Mouse (Mus musculus) embryonic facial prominence, embryonic 12.5 days (tissue): ENCODE measurements at regions not wholly inside any gene's neighbourhood (a gene's known extent, or its start where the extent isn't known, plus 50 kb on each side); places are given as distances from the start of the nearest gene placed in this dataset.

Source experiments
- ATAC-seq: fragments of 200-750 bp; cut with Nextera tagmentation; 2 replicates; pipeline ENCODE4 v1.8.0; 2017; ENCODE audit not compliant: insufficient number of reproducible peaks, insufficient read depth, low FRiP score, low TSS enrichment
- H3K27ac ChIP-seq: fragments of 300-500 bp; sonication (generic); 2 replicates; pipeline ENCODE4 v1.5.1; 2016; ENCODE audit warnings: mild to moderate bottlenecking
- H3K27me3 ChIP-seq: fragments of 300-500 bp; sonication (generic); 2 replicates; pipeline ENCODE4 v1.6.1; 2016; ENCODE audit warnings: mild to moderate bottlenecking, moderate library complexity
- H3K36me3 ChIP-seq: fragments of 300-500 bp; sonication (generic); 2 replicates; pipeline ENCODE4 v1.6.1; 2016; ENCODE audit warnings: mild to moderate bottlenecking
- H3K4me1 ChIP-seq: fragments of 300-500 bp; sonication (generic); 2 replicates; pipeline ENCODE4 v1.6.1; 2016
- H3K4me2 ChIP-seq: fragments of 300-500 bp; sonication (generic); replicated peaks from 2 replicates; pipeline ENCODE4 v1.6.1; 2016; ENCODE audit warnings: mild to moderate bottlenecking, moderate library complexity
- H3K4me3 ChIP-seq: fragments of 300-500 bp; sonication (generic); 2 replicates; pipeline ENCODE4 v1.5.1; 2016; ENCODE audit warnings: mild to moderate bottlenecking
- H3K9ac ChIP-seq: fragments of 300-500 bp; sonication (generic); 2 replicates; pipeline ENCODE4 v1.6.1; 2016; ENCODE audit warnings: mild to moderate bottlenecking, moderate library complexity
- H3K9me3 ChIP-seq: fragments of 300-500 bp; sonication (generic); 2 replicates; pipeline ENCODE4 v1.6.1; 2016; ENCODE audit warnings: mild to moderate bottlenecking, moderate library complexity
- WGBS: fragments of 180-500 bp; shearing (Covaris S2); methylation state at CpG from one replicate; pipeline ENCODE4 v1.1.7; 2016; 5-methylcytosine and 5-hydroxymethylcytosine counted together

GRCm38 (mm10) chr8:10719411-10719810 lies 288.8 kb downstream of the Irs2 start:
- Histone ChIP-seq H3K4me2 (no peak overlapping the region), H3K4me3 (no peak overlapping the region), H3K36me3 (no peaks in the 10 kb centered on the region), H3K27me3 (0 out of 2 replicates have a peak, but pooled peaks cover 3% of the 10 kb centered on the region), H3K9me3 (no peaks in the 10 kb centered on the region), H3K9ac (no peak overlapping the region), H3K27ac (no peak overlapping the region), H3K4me1 (no peaks in the 10 kb centered on the region)
- ATAC-seq: no peak
- WGBS: 90% methylated on average over 6 of the region's 6 CpGs

GRCm38 (mm10) chr8:10717297-10717696 lies 291.0 kb downstream of the Irs2 start:
- Histone ChIP-seq H3K9ac (no peak overlapping the region), H3K9me3 (no peaks in the 10 kb centered on the region), H3K4me2 (no peak overlapping the region), H3K27ac (no peak overlapping the region), H3K36me3 (no peaks in the 10 kb centered on the region), H3K4me3 (no peak overlapping the region), H3K27me3 (0 out of 2 replicates have a peak, but pooled peaks cover 3% of the 10 kb centered on the region), H3K4me1 (no peaks in the 10 kb centered on the region)
- WGBS: 60% methylated on average over 8 of the region's 8 CpGs
- ATAC-seq: no peak

GRCm38 (mm10) chr8:10716161-10716560 lies 292.1 kb downstream of the Irs2 start:
- no peak overlapping the region for H3K27ac ChIP-seq
- H3K9me3 ChIP-seq: no peaks in the 10 kb centered on the region
- 0 out of 2 replicates have a peak, but pooled peaks cover 3% of the 10 kb centered on the region for H3K27me3 ChIP-seq
- H3K36me3 ChIP-seq: no peaks in the 10 kb centered on the region
- no peaks in the 10 kb centered on the region for H3K4me1 ChIP-seq
- WGBS: 79% methylated on average over 5 of the region's 5 CpGs
- no peak for ATAC-seq
- no peak overlapping the region for H3K4me3 ChIP-seq
- no peak overlapping the region for H3K9ac ChIP-seq
- H3K4me2 ChIP-seq: no peak overlapping the region

- Histone ChIP-seq H3K9me3 (no peaks in the 10 kb centered on the region), H3K27me3 (0 out of 2 replicates have a peak, but pooled peaks cover 3% of the 10 kb centered on the region), H3K4me1 (no peaks in the 10 kb centered on the region), H3K4me2 (no peak overlapping the region), H3K27ac (no peak overlapping the region), H3K36me3 (no peaks in the 10 kb centered on the region), H3K4me3 (no peak overlapping the region), H3K9ac (no peak overlapping the region)
- 79% methylated on average over 13 of the region's 13 CpGs for WGBS
- no peak for ATAC-seq
These were observed 294.7 kb downstream of the Irs2 start for GRCm38 (mm10) chr8:10713515-10714042.

GRCm38 (mm10) chr8:10712118-10712689 lies 296.1 kb downstream of the Irs2 start:
- H3K9me3 ChIP-seq: no peaks in the 10 kb centered on the region
- H3K4me2 ChIP-seq: no peak overlapping the region
- H3K4me1 ChIP-seq: no peaks in the 10 kb centered on the region
- no peak overlapping the region for H3K9ac ChIP-seq
- no peak overlapping the region for H3K27ac ChIP-seq
- H3K27me3 ChIP-seq: 0 out of 2 replicates have a peak, but pooled peaks cover 3% of the 10 kb centered on the region
- no peak overlapping the region for H3K4me3 ChIP-seq
- no peaks in the 10 kb centered on the region for H3K36me3 ChIP-seq
- 78% methylated on average over 7 of the region's 7 CpGs for WGBS
- ATAC-seq: no peak

- Histone ChIP-seq H3K27me3 (no peaks in the 10 kb centered on the region), H3K9ac (no peak overlapping the region), H3K27ac (no peak overlapping the region), H3K9me3 (no peaks in the 10 kb centered on the region), H3K4me3 (no peak overlapping the region), H3K4me1 (no peaks in the 10 kb centered on the region), H3K36me3 (no peaks in the 10 kb centered on the region), H3K4me2 (no peak overlapping the region)
- ATAC-seq: no peak
- WGBS: 67% methylated on average over 7 of the region's 7 CpGs
These were observed 296.8 kb downstream of the Irs2 start for GRCm38 (mm10) chr8:10711474-10711873.

GRCm38 (mm10) chr8:10708509-10708908 lies 299.7 kb downstream of the Irs2 start:
- no peaks in the 10 kb centered on the region for H3K4me1 ChIP-seq
- no peak overlapping the region for H3K4me2 ChIP-seq
- no peaks in the 10 kb centered on the region for H3K27me3 ChIP-seq
- no peak for ATAC-seq
- H3K27ac ChIP-seq: no peak overlapping the region
- H3K36me3 ChIP-seq: no peaks in the 10 kb centered on the region
- no peak overlapping the region for H3K9ac ChIP-seq
- H3K9me3 ChIP-seq: no peaks in the 10 kb centered on the region
- no peak overlapping the region for H3K4me3 ChIP-seq
- 68% methylated on average over 6 of the region's 6 CpGs for WGBS

- no peaks in the 10 kb centered on the region for H3K36me3 ChIP-seq
- H3K9ac ChIP-seq: no peak overlapping the region
- H3K27me3 ChIP-seq: no peaks in the 10 kb centered on the region
- H3K4me2 ChIP-seq: no peak overlapping the region
- no peaks in the 10 kb centered on the region for H3K9me3 ChIP-seq
- no peaks in the 10 kb centered on the region for H3K4me1 ChIP-seq
- ATAC-seq: no peak
- H3K27ac ChIP-seq: no peak overlapping the region
- H3K4me3 ChIP-seq: no peak overlapping the region
These were observed 301.1 kb downstream of the Irs2 start for GRCm38 (mm10) chr8:10707122-10707521.

- Histone ChIP-seq H3K27ac (no peak overlapping the region), H3K4me3 (no peak overlapping the region), H3K36me3 (no peaks in the 10 kb centered on the region), H3K4me1 (no peaks in the 10 kb centered on the region), H3K9me3 (no peaks in the 10 kb centered on the region), H3K9ac (no peak overlapping the region), H3K27me3 (no peaks in the 10 kb centered on the region), H3K4me2 (no peak overlapping the region)
- 71% methylated on average over 7 of the region's 7 CpGs for WGBS
- ATAC-seq: no peak
These were observed 302.3 kb downstream of the Irs2 start for GRCm38 (mm10) chr8:10705909-10706308.

GRCm38 (mm10) chr8:10702755-10703154 lies 305.5 kb downstream of the Irs2 start:
- no peak overlapping the region for H3K4me3 ChIP-seq
- no peaks in the 10 kb centered on the region for H3K27me3 ChIP-seq
- no peak overlapping the region for H3K4me2 ChIP-seq
- ATAC-seq: no peak
- H3K9ac ChIP-seq: no peak overlapping the region
- no peak overlapping the region for H3K27ac ChIP-seq
- no peaks in the 10 kb centered on the region for H3K4me1 ChIP-seq
- no peaks in the 10 kb centered on the region for H3K36me3 ChIP-seq
- no peaks in the 10 kb centered on the region for H3K9me3 ChIP-seq
- WGBS: 91% methylated on average over 7 of the region's 7 CpGs

- Histone ChIP-seq H3K9ac (no peak overlapping the region), H3K27me3 (no peaks in the 10 kb centered on the region), H3K9me3 (no peaks in the 10 kb centered on the region), H3K4me2 (no peak overlapping the region), H3K27ac (no peak overlapping the region), H3K36me3 (no peaks in the 10 kb centered on the region), H3K4me3 (no peak overlapping the region), H3K4me1 (no peaks in the 10 kb centered on the region)
- 79% methylated on average over 10 of the region's 10 CpGs for WGBS
- no peak for ATAC-seq
These were observed 306.0 kb downstream of the Irs2 start for GRCm38 (mm10) chr8:10702248-10702647.

GRCm38 (mm10) chr8:10701648-10702061 lies 306.6 kb downstream of the Irs2 start:
- Histone ChIP-seq H3K9ac (no peak overlapping the region), H3K27ac (no peak overlapping the region), H3K9me3 (no peaks in the 10 kb centered on the region), H3K4me1 (no peaks in the 10 kb centered on the region), H3K4me2 (no peak overlapping the region), H3K4me3 (no peak overlapping the region), H3K36me3 (no peaks in the 10 kb centered on the region), H3K27me3 (no peaks in the 10 kb centered on the region)
- ATAC-seq: no peak
- 68% methylated on average over 4 of the region's 4 CpGs for WGBS
